Mouse (Mus musculus): ENCODE measurements around the gene Ankrd23.

GRCm38 (mm10) chr1:36549491-36549890 lies 12.8 kb upstream of the Ankrd23 start:
- TF ChIP-seq NELFE (IDR thresholded peaks at IDR 0.05; ENCODE audit: low read depth, low read length) (no peak), EP300 (IDR thresholded peaks at IDR 0.05; ENCODE audit: low read length) (no peak), POLR2A (IDR thresholded peaks at IDR 0.05; ENCODE audit: low read depth, low read length) (no peak), ZMIZ1 (IDR thresholded peaks at IDR 0.05; ENCODE audit: low read depth, low read length) (no peak), CTCF (conservative IDR thresholded peaks at IDR 0.05 in 1 of 2, IDR thresholded peaks at IDR 0.05 in 1 of 2; ENCODE audit: low read depth in 2 of 2, low read length in 2 of 2) (no peak), ZC3H11A (IDR thresholded peaks at IDR 0.05; ENCODE audit: low read depth, low read length) (no peak), RCOR1 (conservative IDR thresholded peaks at IDR 0.05; ENCODE audit: low read depth, low read length) (no peak), HCFC1 (IDR thresholded peaks at IDR 0.05; ENCODE audit: low read depth, low read length) (no peak), POLR2AphosphoS2 (IDR thresholded peaks at IDR 0.05; ENCODE audit: low read depth, low read length) (no peak), MAZ (IDR thresholded peaks at IDR 0.05; ENCODE audit: low read depth, low read length) (no peak), MYC (IDR thresholded peaks at IDR 0.05; ENCODE audit: low read depth, low read length) (no peak), NRF1 (IDR thresholded peaks at IDR 0.05; ENCODE audit: low read depth, low read length) (no peak), RAD21 (IDR thresholded peaks at IDR 0.05; ENCODE audit: low read depth, low read length) (no peak), CHD1 (IDR thresholded peaks at IDR 0.05; ENCODE audit: low read depth, low read length) (no peak)

Measured in CH12.LX (cell line).